Mouse (Mus musculus): ENCODE measurements around the gene Hcn4.
A peak's percentile ranks its signal among the peaks of the same experiment; 100 is the strongest.

Gene Hcn4

DNA sequence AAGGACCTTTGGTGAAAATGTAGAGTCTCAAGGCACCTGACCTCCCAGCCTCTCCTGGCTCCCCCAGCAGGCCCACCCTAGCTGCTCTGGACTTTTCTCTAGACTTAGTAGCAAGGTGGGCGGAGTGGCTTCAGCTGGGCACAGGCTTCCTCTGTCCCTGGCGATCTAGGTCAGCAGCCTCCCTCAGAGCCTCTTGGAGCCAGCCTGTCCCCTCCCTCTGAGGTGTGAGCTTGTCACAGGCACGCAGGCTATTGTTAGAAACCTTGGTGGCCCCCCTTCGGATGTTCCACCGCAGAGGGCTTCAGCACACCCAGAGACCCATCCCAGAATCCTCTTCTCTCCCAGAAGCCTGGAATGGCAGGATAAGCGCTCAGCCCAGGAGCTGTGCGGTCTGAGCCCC, 24.5 kb downstream of the Hcn4 start:
- DNase-seq (ENCODE audit: low spot score in 2 of 2): no peak

DNA sequence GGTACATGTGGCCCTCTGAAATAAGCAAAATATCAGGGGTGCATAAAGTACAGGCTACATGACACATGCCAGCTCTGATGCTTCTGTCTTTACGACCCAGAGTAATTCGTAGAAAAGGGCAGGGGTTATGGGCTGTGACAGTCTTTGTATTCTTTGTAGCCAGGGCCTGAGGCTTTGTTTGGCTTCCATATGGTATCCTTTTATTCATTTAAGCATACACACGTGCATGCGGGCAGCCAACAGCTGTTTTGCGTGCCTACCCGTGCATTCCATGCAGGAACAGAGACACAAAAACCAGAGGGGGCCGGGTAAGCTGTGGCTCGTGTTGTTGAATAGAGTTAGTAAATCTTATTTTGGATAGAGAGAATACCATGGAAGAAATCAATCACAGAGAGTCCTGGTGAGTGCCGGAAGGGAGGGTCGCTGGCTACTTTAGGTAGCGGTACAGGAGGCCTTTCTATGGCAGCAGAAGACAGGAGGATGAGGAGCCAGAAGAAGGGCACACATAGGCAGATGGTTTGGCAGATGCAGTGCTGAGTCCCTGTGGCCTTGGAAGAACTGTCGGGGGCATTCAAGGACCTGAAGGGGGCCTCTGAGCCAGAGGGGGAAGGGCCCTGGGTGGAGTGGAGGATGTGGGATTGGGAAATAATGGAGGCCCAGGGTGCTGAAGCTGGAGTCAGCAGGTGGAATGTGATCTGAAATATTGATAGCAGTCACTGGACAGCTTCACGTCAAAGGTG, 26.5 kb downstream of the Hcn4 start:
- no peak for DNase-seq (ENCODE audit: low spot score in 2 of 2)

DNA sequence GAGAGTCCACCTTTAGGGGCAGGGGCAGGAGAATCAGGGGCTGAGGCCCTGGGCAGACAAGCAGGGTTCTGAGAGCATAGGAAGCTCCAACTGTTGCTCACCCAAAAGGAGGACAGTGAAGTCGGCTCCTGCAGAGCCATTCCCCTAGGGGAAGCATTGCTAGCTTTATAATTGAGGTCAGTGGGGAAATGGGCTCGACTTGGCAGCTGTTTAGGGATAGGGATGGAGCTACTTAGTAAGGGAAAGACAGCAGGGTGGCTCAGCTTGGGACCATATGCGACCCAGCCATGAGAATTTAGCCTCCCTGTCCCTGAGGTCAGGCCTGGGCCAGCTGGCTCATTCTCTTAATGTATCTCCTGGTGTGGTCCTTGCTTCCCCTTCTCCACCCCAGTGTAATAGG, 31.7 kb downstream of the Hcn4 start:
- DNase-seq (ENCODE audit: low spot score in 2 of 2): no peak

DNA sequence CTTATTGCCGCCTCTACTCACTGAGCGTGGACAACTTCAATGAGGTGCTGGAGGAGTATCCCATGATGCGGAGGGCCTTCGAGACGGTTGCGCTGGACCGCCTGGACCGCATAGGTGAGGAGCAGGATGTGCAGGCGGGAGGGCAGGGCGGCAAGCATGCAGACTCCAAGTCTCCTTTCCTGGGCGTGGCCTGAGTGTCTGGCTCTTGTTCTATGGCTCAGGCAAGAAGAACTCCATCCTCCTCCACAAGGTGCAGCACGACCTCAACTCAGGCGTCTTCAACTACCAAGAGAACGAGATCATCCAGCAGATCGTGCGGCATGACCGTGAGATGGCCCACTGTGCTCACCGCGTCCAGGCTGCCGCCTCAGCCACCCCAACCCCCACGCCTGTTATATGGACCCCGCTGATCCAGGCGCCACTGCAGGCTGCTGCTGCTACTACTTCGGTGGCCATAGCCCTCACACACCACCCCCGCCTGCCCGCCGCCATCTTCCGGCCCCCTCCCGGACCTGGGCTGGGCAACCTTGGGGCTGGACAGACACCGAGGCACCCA, 35.9 kb downstream of the Hcn4 start:
- no peak for DNase-seq (ENCODE audit: low spot score in 2 of 2)

DNA sequence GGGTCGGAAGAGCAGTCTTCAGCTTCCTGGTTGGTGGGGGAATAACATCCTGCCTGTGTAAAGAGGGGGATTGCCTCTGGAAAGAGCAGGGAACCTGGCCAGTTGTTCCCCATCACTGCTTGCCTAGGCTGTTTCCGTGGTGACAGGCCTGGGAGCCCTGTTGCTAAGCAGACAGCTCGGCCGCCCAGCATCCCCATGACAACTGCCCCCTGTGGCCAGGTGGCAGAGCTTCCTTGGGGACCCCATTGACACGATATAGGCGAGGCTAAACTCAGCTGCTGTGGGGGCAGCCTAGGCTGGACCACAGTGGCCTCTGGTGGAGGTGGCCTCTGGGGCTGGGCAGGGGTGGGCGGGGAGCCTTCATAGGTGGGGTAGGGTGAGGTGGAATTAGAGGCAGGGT, 40.6 kb downstream of the Hcn4 start:
- no peak for DNase-seq (ENCODE audit: low spot score in 2 of 2)

DNA sequence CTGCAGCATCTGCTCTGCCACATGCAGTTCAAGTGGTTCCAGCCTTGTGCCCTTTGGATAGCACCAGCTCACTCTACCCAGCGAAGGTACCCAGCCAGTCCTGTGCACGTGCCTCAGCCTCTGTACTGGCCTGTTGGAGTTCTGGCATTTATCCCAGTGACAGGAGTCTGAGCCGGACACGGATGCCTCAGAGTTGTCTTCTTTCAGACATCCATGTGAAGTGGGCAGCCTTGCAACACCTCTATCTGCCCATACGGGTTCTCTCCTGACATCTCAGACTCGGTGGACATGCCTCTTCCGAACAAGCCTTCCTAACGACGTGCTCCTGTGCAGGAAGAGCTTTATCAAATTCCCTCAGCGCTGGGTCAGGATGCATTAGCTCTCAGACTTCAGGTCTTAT, 47.9 kb downstream of the Hcn4 start:
- no peak for DNase-seq (ENCODE audit: low spot score in 2 of 2)

DNA sequence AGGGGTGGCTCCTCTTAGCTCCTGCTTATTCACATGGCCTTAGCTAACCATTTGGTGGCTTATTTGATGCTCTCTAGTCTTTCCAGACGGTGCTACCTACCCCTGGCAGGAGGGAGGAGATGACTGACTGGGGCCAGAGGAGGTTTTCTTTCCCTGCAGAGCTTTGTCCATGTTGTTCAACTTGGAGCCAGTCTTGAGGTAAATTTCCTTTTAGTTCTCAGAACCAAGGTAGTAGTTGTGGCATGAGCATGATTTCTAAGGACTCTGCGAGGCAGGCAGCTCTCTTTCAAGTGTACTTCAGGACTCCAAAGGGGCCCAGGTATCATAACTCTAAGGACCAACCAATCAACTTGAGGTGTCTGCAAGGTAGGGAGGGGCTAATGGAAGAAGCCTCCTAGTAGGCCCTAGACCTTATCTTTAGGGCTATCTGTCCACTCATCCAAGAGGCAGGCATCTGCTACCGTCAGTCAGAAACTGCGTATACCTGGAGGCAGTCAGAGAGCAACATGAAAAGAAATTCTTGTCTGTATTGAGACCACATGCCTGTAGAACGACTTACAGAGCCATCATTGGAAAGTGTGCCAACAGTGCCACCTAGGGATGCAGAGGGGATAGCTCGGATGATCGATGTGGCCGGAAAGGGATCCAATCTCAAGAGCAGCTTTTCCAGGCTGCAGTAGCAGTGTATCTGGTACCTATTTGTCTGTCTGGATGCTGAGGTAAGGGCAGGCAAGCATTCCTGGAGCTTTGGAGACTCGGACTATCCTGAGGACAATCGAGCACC, 50.5 kb downstream of the Hcn4 start:
- peak in 1 of 2 experiments; percentile 64 for DNase-seq (ENCODE audit: low spot score in 2 of 2)

DNA sequence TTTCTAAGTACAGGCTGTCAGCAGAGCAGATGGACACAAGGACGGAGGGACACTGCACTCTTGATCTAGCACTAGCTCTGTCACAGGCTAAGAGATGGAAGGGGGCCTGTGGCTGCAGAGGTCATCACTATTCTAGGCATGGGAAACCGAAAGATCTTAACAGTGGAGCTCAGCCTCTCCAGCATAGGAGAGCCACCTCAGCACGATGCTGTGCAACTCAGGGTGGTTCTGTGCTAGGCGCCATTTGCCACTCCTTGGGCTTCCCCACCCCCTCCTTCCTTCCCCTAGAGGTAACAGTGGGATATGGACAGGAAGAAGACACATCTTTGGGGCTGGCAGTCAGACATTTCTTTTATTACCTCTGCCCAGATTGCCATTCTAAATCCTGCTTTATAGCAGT, 51.1 kb downstream of the Hcn4 start:
- no peak for DNase-seq (ENCODE audit: low spot score in 2 of 2)

DNA sequence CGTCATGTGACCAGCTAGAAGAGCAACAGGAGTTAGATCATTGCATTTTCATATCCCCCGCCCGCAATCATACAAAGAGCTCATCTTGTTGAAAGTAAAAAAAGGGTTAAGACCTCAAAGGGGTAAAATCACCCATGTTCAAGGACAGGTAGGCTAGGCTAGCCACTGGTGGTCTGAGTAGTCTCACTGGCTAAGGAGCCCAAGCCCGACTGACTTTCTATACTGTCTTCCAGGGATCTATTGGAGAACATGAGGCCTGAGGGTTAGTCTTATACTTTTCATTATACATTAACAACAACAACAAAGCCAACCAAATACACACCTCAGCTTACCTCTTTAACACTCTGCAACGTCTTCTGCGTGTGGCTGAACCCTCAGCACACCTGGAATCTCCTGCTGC, 52.2 kb downstream of the Hcn4 start:
- DNase-seq (ENCODE audit: low spot score in 2 of 2): no peak

DNA sequence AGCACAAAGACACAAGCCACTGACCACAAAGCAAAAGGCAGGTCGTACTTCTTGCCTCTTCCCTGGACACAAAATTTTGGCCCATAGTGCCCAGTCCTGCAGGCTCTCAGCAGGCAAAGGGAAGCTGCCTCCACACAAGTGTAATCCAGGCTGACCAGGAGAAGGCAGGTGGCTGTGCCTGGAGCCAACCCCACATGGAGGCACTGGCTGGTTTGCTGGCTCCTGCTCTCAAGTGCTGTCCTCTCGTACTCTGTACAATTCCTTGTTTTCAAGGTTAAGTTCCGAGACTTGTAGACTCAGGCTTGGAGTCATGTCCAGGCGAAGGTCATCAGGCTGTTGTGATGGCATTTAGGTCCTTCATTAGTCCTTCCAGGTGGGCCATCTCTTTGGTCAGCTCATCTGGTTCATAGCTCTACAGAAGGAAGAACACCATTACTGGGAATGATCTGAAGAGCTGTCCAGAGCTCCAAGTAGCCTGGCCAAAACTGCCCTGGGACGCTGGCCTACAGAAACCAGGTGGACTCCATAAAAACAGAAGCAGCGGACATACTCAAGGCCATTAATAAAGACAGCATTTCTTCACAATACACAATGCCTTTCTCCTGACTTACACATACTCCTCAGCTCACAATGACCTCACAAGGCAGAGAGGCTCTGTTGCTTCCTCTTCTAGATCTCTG, 53.9 kb downstream of the Hcn4 start:
- DNase-seq (ENCODE audit: low spot score in 2 of 2): no peak

DNA sequence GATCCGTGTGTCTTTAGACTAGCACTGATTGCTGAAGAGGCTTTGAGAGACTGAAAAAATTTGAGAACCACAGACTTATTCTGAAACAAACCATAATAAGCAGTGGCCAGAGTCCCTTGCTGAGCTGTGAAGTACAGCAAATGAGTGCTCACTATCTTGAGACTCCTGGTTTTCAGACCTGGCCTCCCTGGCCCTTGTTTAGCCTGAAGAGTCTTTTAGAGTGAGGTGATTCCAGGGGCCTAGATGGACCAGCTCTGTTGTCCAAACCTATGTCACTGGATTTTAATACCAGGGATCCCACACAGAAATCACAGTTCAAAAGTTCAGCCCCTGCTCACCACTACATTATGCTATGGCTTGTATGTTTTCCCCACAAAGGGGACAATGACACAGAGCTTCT, 56.6 kb downstream of the Hcn4 start:
- DNase-seq (ENCODE audit: low spot score in 2 of 2): no peak

DNA sequence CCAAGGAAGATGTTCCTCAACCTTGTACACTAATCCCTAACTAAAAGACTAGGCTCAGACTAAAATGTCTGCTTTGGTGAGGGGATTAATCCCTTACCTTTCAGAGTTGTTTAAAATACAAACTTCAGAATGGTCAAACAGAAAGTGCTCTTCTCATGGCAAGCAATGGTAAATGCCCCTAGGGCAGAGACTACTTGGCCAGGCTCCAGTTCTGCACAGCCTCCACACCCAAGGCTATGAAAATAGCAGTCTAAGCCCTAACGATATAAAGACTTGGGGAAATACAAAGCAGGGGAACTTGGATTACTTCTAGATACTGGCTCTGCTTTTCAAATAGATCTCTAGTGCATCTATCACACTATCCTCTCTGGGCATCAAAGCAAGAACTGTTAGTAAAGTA, 59.5 kb downstream of the Hcn4 start:
- no peak for DNase-seq (ENCODE audit: low spot score in 2 of 2)

DNA sequence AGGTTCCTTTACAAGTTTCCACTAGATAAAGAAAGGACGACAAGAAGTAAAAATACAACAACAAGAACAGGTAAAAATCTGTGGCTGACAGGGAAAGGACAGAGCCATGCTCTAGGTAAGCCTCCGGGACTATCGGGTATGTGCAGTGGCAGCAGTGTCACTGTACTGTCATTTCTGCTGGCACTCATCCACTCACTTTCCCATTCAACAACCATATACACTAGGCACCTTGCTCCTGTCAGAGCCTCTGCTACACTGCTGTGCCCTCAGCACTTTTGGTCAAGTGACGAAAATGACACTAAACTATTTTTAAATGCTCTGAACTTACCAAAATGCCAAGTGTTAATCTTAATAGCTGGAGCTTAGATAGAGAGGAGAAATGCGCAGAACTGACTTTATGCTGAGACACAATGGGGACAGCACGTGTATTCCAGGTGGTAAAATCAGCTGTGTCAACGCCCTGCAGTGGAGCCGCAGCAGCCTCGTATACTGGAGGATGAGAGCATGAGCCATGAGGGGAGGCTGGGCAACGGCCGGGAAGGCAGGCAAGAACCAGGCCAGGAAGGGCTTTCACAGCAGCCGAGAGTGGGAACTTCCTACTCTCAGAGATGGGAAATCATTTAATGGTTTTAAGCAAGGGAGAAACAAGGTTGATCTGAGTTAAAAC, 66.7 kb downstream of the Hcn4 start:
- DNase-seq (ENCODE audit: low spot score in 2 of 2): no peak

DNA sequence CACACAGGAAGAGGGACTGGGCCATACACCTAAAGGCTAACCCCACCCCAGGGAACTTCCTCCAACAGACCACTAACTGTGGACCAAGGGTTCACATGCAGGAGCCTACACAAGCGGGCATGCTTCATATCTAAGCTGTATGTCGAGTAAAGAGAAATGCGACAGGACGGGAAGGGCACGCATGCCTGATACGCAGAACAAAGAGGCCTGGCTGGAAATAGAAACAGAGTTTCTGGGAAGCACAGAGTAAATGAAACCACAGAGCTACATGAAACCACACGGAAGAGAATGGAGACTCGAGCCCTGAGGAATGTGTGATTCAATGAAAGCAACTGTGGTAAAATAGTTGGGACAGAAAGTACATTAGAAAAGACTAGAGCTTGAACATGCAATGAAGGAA, 67.7 kb downstream of the Hcn4 start:
- no peak for DNase-seq (ENCODE audit: low spot score in 2 of 2)

DNA sequence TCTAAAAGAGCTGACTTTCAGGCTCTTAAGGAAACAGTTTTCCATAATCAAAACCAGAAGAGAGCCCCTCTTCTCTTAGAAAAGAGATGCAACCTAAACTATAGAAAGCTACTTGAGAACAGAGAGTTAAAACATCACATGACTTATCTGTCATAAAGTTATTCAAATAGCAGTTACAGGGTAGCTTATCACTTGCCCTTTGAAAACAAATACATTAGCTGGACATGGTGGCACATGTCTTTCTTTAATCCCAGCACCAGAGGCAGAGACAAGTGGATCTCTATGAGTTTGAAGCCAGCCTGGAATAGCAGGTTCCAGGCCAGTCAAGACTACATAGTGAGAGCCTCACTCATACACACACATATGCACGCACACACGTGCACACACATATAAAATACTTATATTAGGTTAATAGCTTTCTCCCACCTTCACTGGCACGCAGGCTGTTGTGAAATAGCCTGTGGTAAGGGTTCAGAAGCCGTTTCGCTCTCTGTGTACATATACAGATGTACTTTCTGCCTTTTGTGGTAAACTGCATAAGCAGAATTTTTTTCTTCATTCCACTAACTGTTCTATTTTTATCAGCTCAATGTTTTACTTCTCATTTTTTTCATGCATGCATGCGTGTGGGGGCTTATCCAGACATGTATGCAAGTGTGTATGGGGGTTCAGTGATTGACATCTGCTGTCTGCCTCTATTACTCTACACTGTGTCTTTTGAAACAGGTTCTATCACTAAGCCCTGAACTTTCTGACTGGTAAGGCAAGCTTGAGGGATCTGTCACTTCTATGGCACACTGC, 68.8 kb downstream of the Hcn4 start:
- DNase-seq (ENCODE audit: low spot score in 2 of 2): no peak

DNA sequence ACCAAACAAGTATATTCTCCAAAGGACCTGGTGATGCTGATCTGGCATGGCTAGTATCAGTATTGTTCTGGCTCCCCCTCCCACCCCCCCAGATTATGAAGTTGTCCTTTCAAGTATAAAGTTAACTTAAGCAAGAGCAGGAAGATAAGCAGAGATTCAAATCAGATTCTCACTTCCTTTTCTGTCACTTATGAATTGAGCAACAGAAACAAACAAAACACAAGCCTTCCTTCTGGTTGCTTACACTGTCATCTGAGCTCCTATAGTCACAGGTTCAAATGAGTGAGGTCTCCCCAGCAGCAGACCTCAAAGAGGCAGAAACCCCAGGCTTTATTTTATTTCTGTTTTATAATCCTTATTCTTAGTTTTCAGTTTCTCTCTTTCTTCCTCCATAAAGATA, 76.4 kb downstream of the Hcn4 start:
- no peak for DNase-seq (ENCODE audit: low spot score in 2 of 2)

DNA sequence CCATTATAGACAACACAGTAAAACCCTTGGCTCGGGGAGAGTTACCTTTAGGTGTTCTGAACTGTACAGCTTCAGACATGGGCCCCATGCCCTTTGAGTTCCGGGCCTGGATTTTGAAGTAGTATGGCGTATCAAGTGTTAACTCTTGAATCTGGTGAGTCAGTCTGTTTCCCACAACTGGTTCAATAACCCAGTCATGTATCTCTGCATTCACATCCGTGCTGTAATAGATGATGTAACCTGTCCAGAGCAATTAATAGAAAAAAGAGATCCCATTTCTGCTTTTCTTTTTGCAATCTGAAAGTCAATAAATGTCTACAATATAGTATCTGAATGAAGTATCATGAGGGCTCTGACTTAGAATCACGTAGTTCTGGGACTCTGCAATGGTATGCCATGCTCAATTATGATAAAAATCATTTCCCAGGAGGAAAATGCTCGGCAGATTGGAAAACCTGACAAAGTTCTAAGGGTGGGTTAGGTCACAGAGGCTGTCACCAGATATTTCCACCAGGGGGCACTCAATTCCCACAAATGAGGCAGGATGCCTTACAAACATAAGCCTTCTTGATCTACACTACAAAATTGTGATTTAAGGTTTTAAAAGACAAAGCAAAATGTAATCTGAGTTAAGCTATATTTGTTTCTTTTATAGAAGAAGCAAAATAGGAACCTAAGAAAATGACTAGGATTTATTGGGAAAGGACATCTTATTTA, 79.8 kb downstream of the Hcn4 start:
- peak in 1 of 2 experiments; percentile 34 for DNase-seq (ENCODE audit: low spot score in 2 of 2)

All from frontal cortex, postnatal 10 days (tissue).